Mouse (Mus musculus) stomach, embryonic 14.5 days (tissue): ENCODE measurements around the gene Rtbdn. TPM values are rescaled to one million over a fixed set of nuclear protein-coding genes. Genes with fewer than 3 reads are reported as not detected.

ENCODE experiments used
- ATAC-seq: fragments of 200-750 bp; cut with Nextera tagmentation; 2 replicates; pipeline ENCODE4 v1.8.0; 2017; ENCODE audit warnings: low read depth, moderate TSS enrichment; ENCODE audit not compliant: insufficient number of reproducible peaks, insufficient read depth, low FRiP score
- H3K27ac ChIP-seq: fragments of 300-500 bp; sonication (generic); 2 replicates; pipeline ENCODE4 v1.5.1; 2014; ENCODE audit warnings: mild to moderate bottlenecking, low read length, moderate library complexity, mixed read lengths
- H3K27me3 ChIP-seq: fragments of 300-500 bp; sonication (generic); 2 replicates; pipeline ENCODE4 v1.6.1; 2014; ENCODE audit warnings: low read length, control low read depth, mixed read lengths; ENCODE audit not compliant: control insufficient read depth, insufficient read depth
- H3K36me3 ChIP-seq: fragments of 300-500 bp; sonication (generic); 2 replicates; pipeline ENCODE4 v1.6.1; 2014; ENCODE audit warnings: mild to moderate bottlenecking, control low read depth, low read length, moderate library complexity, mixed read lengths; ENCODE audit not compliant: control insufficient read depth, insufficient read depth
- H3K4me1 ChIP-seq: fragments of 300-500 bp; sonication (generic); 2 replicates; pipeline ENCODE4 v1.6.1; 2014; ENCODE audit warnings: low read length, control low read depth, mixed read lengths; ENCODE audit not compliant: control insufficient read depth, insufficient read depth
- H3K4me2 ChIP-seq: fragments of 300-500 bp; sonication (generic); replicated peaks from 2 replicates; pipeline ENCODE4 v1.6.1; 2014; ENCODE audit warnings: low read depth, low read length, control low read depth
- H3K4me3 ChIP-seq: fragments of 300-500 bp; sonication (generic); 2 replicates; pipeline ENCODE4 v1.5.1; 2014; ENCODE audit warnings: low read depth, low read length, control low read depth
- H3K9ac ChIP-seq: fragments of 300-500 bp; sonication (generic); replicated peaks from 2 replicates; pipeline ENCODE4 v1.6.1; 2014; ENCODE audit warnings: low read depth, mild to moderate bottlenecking, control low read depth, low read length, moderate library complexity, mixed read lengths
- H3K9me3 ChIP-seq: fragments of 300-500 bp; sonication (generic); 2 replicates; pipeline ENCODE4 v1.6.1; 2016; ENCODE audit warnings: low read depth, low read length, control low read depth; ENCODE audit not compliant: control insufficient read depth
- WGBS: fragments of 180-500 bp; shearing (Covaris S2); extraction: QIAGEN DNeasy Blood & Tissue Kit; methylation state at CpG from one replicate; pipeline ENCODE4 v1.1.7; 2014; 5-methylcytosine and 5-hydroxymethylcytosine counted together
- polyA plus RNA-seq: library from polyadenylated mRNA; unstranded; fragments of >200 nt; fragmentation: Nextera tagmentation; extraction: Ambion mirVana; gene quantifications from 2 replicates; pipeline ENCODE4 v1.2.1, GENCODE M21; 2014

The Rtbdn gene
- polyA plus RNA-seq, 1 experiment from 2014 or later, result 0.20 TPM

DNA sequence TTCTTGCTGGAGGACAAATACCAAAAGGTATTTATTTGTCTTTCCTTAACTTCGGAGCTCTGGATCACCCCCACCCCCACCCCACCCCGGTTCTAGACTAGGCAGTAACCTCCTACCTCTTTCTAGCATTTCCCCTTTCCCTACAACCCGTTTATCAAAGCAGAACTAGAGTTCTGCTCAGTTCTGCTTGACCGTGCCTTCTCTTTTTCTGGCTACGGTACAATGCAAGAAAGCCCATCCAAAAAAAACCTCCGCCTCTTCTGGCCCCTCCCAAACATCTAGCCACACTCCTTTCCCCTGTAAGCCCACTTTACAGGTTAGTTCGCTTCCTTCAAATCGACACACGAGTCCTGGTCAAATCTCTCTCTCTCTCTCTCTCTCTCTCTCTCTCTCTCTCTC is 33.3 kb upstream of the Rtbdn start:
- H3K9ac ChIP-seq, result peak overlapping the region; percentile 25; the same call in 1 of the 2 replicates
- ATAC-seq, result no peak
- peaks cover 24% of the 10 kb centered on the region for H3K27me3 ChIP-seq
- H3K4me3 ChIP-seq, result peak overlapping the region; percentile 39
- H3K27ac ChIP-seq, result no peak overlapping the region
- H3K36me3 ChIP-seq, result no peaks in the 10 kb centered on the region
- no peaks in the 10 kb centered on the region for H3K9me3 ChIP-seq
- H3K4me2 ChIP-seq, result peak overlapping the region; percentile 75
- 11% methylated on average over 9 of the region's 9 CpGs for WGBS
- H3K4me1 ChIP-seq, result no peaks in the 10 kb centered on the region; the same call in 1 of the 2 replicates

DNA sequence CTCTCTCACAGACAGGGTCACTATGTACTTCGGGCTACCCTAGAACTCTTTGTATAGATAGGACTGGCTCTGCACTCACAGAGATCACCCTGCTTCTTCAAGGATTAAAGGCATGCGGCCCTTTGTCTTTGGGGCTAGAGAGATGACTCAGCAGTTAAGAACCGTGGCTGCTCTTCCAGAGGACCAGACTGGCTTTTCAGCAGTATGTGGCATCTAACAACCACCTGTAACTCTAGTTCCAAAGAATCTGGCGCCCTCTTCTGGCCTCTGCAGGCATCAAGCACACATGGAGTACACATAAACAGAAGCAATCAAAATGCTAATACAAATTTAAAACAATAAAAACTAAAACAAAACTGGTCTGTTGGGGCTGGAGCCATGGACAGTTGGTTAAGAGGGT is 32.8 kb upstream of the Rtbdn start:
- ATAC-seq, result no peak
- peaks cover 24% of the 10 kb centered on the region for H3K27me3 ChIP-seq

DNA sequence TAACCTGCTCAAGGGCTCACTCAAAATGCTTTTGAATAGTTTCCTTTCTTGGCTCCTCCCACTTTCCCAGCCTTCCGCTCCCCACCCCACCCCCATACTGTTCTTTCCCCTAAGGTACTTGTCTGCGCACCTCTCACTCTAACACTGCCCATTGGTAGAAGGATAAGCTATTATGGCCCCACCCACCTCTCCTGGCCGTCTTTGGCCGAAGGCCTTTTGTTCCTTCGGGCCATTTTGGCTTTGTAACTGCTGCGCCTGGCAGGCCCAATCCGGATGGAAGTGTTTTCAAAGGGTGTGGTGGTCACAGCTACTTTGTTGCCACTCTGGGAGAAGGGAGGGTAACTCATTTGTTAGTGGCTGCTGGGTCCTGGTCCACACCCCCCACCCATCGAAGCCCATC is 31.5 kb upstream of the Rtbdn start:
- H3K27ac ChIP-seq, result no peak overlapping the region
- H3K4me3 ChIP-seq, result no peak overlapping the region
- H3K4me2 ChIP-seq, result no peak overlapping the region
- H3K9ac ChIP-seq, result no peak overlapping the region
- H3K9me3 ChIP-seq, result no peaks in the 10 kb centered on the region
- H3K36me3 ChIP-seq, result no peaks in the 10 kb centered on the region
- ATAC-seq, result no peak
- 84% methylated on average over 8 of the region's 8 CpGs for WGBS
- H3K27me3 ChIP-seq, result peaks cover 24% of the 10 kb centered on the region
- H3K4me1 ChIP-seq, result no peaks in the 10 kb centered on the region

More for the DNA sequence above, 32.8 kb upstream of the Rtbdn start:
- Histone ChIP-seq H3K9me3 (no peaks in the 10 kb centered on the region), H3K36me3 (no peaks in the 10 kb centered on the region), H3K4me3 (peak overlapping the region; percentile 39; the same call in 1 of the 2 replicates), H3K4me1 (no peaks in the 10 kb centered on the region; the same call in 1 of the 2 replicates), H3K27ac (no peak overlapping the region), H3K4me2 (peak overlapping the region; percentile 75), H3K9ac (no peak overlapping the region)
- 33% methylated on average over 4 of the region's 4 CpGs for WGBS

DNA sequence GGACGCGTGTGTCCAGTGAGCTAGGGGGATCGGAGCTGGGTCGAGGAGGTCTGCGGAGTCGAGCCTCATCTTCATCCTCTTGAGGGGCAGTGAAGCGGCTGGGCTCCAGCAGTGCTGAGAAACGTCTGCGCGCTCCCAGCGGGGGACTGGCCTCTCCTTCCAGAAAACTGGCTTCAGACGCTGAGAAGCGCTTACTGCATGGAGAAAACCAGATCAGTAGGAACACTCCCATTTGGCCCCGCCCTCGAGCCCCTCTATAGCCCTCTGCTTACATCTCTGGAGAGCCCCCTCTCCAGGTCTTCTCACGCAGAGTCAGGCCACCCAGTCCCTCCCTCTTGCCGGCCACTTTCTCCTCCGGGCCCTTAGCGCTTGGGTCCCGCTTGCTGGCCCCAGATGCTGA is 29.0 kb upstream of the Rtbdn start:
- peaks cover 9% of the 10 kb centered on the region for H3K27me3 ChIP-seq
- no peak overlapping the region for H3K4me2 ChIP-seq
- H3K9me3 ChIP-seq, result no peaks in the 10 kb centered on the region
- no peak for ATAC-seq
- no peaks in the 10 kb centered on the region for H3K4me1 ChIP-seq
- 38% methylated on average over 20 of the region's 20 CpGs for WGBS
- H3K36me3 ChIP-seq, result no peaks in the 10 kb centered on the region
- no peak overlapping the region for H3K9ac ChIP-seq
- no peak overlapping the region for H3K4me3 ChIP-seq
- H3K27ac ChIP-seq, result no peak overlapping the region

DNA sequence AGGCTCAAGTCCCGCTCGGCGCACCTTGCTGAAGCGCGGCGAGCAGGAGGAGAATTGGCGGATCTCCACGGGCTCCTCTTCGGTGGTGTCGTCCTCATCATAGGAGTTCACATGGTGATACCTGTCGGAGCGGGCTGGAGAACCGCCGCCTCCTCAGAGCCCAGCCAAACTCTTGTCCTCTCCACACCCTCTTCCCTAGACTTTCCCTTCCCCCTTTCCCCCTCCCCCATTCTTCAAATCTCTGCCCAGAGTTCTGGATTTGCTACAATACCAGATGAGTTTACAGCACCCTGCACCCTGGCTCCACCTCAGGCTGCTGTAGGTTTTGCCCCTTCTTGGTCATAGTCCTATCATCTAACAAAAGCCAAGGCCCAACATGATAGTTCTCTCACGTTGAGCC is 28.1 kb upstream of the Rtbdn start:
- H3K4me3 ChIP-seq, result no peak overlapping the region
- ATAC-seq, result no peak
- H3K9me3 ChIP-seq, result no peaks in the 10 kb centered on the region
- no peaks in the 10 kb centered on the region for H3K36me3 ChIP-seq
- WGBS, result 88% methylated on average over 15 of the region's 15 CpGs
- no peak overlapping the region for H3K27ac ChIP-seq
- H3K9ac ChIP-seq, result no peak overlapping the region
- no peaks in the 10 kb centered on the region for H3K4me1 ChIP-seq
- H3K4me2 ChIP-seq, result no peak overlapping the region
- 0 out of 2 replicates have a peak, but pooled peaks cover 4% of the 10 kb centered on the region for H3K27me3 ChIP-seq

DNA sequence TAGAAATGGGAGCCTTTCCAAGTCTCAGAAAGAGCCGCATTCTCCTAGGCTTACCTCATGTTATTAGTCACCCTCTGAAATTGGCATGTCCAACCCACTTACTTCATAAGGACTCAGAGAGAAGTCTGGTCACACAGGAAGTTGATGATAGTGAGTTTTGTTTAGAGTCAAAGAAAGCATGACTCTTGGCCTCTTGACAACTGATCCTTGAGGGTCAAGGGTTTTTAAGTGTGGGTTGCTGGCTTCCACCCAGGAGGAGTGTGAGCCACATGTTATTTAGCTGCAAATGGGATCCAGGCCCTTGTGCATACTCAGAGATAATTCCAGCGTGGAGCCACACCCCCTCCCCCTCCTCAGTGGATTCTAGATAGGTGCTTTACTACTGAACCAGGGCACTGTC is 25.2 kb upstream of the Rtbdn start:
- Histone ChIP-seq H3K36me3 (no peaks in the 10 kb centered on the region), H3K27me3 (0 out of 2 replicates have a peak, but pooled peaks cover 1% of the 10 kb centered on the region), H3K4me1 (no peaks in the 10 kb centered on the region), H3K27ac (no peak overlapping the region), H3K9me3 (no peaks in the 10 kb centered on the region), H3K9ac (no peak overlapping the region), H3K4me3 (no peak overlapping the region), H3K4me2 (no peak overlapping the region)
- 75% methylated on average over 2 of the region's 2 CpGs for WGBS
- ATAC-seq, result no peak

DNA sequence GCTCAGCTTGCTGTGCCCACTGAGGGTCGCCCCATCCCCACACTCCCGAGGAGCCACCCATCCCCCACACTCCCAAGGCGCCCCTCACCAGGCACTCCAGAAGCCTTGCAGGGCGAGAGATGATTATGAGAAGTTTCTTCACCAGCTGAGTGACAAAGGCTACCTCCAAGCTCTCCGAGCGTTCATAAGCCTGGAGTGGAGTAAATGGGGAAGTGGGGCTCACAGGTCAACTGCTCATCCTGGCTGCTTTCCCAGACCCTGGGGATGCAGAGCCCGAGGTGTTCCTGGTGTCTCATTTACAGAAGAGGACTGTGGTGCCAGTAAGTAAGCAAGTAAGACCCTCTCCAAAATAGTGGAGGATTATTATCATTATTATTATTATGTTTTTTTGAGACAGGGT is 21.2 kb upstream of the Rtbdn start:
- Histone ChIP-seq H3K9me3 (no peaks in the 10 kb centered on the region), H3K27ac (no peak overlapping the region), H3K4me3 (no peak overlapping the region), H3K4me2 (no peak overlapping the region), H3K27me3 (peaks cover 13% of the 10 kb centered on the region), H3K4me1 (0 out of 2 replicates have a peak, but pooled peaks cover 2% of the 10 kb centered on the region), H3K36me3 (no peaks in the 10 kb centered on the region), H3K9ac (no peak overlapping the region)
- ATAC-seq, result no peak
- WGBS, result 60% methylated on average over 7 of the region's 7 CpGs

DNA sequence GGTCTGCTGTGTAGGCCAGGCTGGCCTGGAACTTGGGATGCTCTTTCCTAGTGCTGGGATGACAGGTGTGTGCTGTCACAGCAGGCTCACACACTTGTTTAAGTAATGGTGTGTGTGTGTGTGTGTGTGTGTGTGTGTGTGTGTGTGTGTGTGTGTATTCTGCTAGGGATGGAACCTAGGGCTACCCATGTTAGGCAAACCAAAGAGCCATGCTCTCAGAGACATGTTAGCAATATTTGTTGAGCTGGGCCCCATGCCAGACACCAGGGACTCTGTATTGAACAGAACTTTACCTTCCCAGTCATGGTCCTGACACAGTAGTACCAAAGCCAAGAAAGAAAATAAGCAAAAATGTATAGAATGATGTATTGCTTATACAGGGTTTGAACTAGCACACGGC is 19.3 kb upstream of the Rtbdn start:
- H3K9ac ChIP-seq, result no peak overlapping the region
- H3K4me3 ChIP-seq, result no peak overlapping the region
- no peak overlapping the region for H3K27ac ChIP-seq
- H3K9me3 ChIP-seq, result no peaks in the 10 kb centered on the region
- no peak overlapping the region for H3K4me2 ChIP-seq
- no peak for ATAC-seq
- H3K36me3 ChIP-seq, result no peaks in the 10 kb centered on the region
- H3K27me3 ChIP-seq, result peaks cover 15% of the 10 kb centered on the region
- 75% methylated on average over 1 of the region's 1 CpGs for WGBS
- H3K4me1 ChIP-seq, result 0 out of 2 replicates have a peak, but pooled peaks cover 2% of the 10 kb centered on the region
